Mouse (Mus musculus): Measurements from ENCODE around the gene Dnah8. TPM values are rescaled to one million over a fixed set of nuclear protein-coding genes. Genes with fewer than 3 reads are reported as not detected.

Gene Dnah8
- total and polyA plus RNA-seq, 3 experiments = 15.4 to 143 (median 19.5) TPM

- TF ChIP-seq RAD21 (IDR thresholded peaks at IDR 0.05; ENCODE audit: low read depth, low read length) (no peak), UBTF (IDR thresholded peaks at IDR 0.05; ENCODE audit: borderline replicate concordance, insufficient read depth, low read depth, low read length) (no peak), POLR2AphosphoS5 (IDR thresholded peaks at IDR 0.05; ENCODE audit: borderline replicate concordance, low read depth, low read length) (no peak), CHD1 (IDR thresholded peaks at IDR 0.05; ENCODE audit: low read depth, low read length) (no peak)
- Histone ChIP-seq H3K9me3 (replicated peaks; ENCODE audit: insufficient read depth, low read length) (no peaks in the 10 kb centered on the region), H3K36me3 (ENCODE audit: control insufficient read depth in 1 of 2, insufficient read depth in 2 of 2, low read length in 2 of 2) (no peaks in the 10 kb centered on the region; a peak in 1 of 4 replicates), H3K9ac (ENCODE audit: control insufficient read depth, low read depth, low read length, poor library complexity, severe bottlenecking) (no peak overlapping the region), H3K27me3 (ENCODE audit: control insufficient read depth in 1 of 2, insufficient read depth in 2 of 2, low read length in 2 of 2) (no peaks in the 10 kb centered on the region), H3K27ac (ENCODE audit: control insufficient read depth, low read depth, low read length) (no peak overlapping the region), H3K4me1 (ENCODE audit: control insufficient read depth in 1 of 2, insufficient read depth in 2 of 2, low read length in 2 of 2) (no peaks in the 10 kb centered on the region), H3K4me3 (ENCODE audit: control insufficient read depth in 1 of 2, insufficient read depth in 1 of 2, low read depth in 2 of 2, low read length in 2 of 2) (no peak overlapping the region), H3K79me2 (ENCODE audit: control insufficient read depth, insufficient read depth, low read length, poor library complexity) (no peaks in the 10 kb centered on the region)
- no peak for DNase-seq (ENCODE audit: low read depth, low spot score)
Observed at GRCm38 (mm10) chr17:30800261-30800985, 176.3 kb downstream of the Dnah8 start.

- no peaks in the 10 kb centered on the region for H3K27me3 ChIP-seq (ENCODE audit: control insufficient read depth in 1 of 2, insufficient read depth in 2 of 2, low read length in 2 of 2)
- DNase-seq (ENCODE audit: low read depth, low spot score) = peak; percentile 59
- H3K36me3 ChIP-seq (ENCODE audit: control insufficient read depth in 1 of 2, insufficient read depth in 2 of 2, low read length in 2 of 2) = no peaks in the 10 kb centered on the region; a peak in 1 of 4 replicates
- TF ChIP-seq KAT2A (conservative IDR thresholded peaks at IDR 0.05; ENCODE audit: low read depth, low read length) = no peak
- TF ChIP-seq RAD21 (IDR thresholded peaks at IDR 0.05; ENCODE audit: low read depth, low read length) = peak; percentile 7; the same call in 1 of the 2 replicates
- TF ChIP-seq ZC3H11A (IDR thresholded peaks at IDR 0.05; ENCODE audit: low read depth, low read length) = no peak
- TF ChIP-seq NELFE (IDR thresholded peaks at IDR 0.05; ENCODE audit: low read depth, low read length) = no peak
- TF ChIP-seq ZNF384 (IDR thresholded peaks at IDR 0.05; ENCODE audit: low read depth, low read length) = no peak
- no peak for TF ChIP-seq UBTF (IDR thresholded peaks at IDR 0.05; ENCODE audit: borderline replicate concordance, insufficient read depth, low read depth, low read length)
- no peak for TF ChIP-seq POLR2AphosphoS2 (IDR thresholded peaks at IDR 0.05; ENCODE audit: low read length)
- no peak for TF ChIP-seq ZKSCAN1 (IDR thresholded peaks at IDR 0.05; ENCODE audit: low read depth, low read length)
- TF ChIP-seq POLR2AphosphoS5 (IDR thresholded peaks at IDR 0.05; ENCODE audit: borderline replicate concordance, low read depth, low read length) = no peak
- no peak for TF ChIP-seq E2F4 (IDR thresholded peaks at IDR 0.05; ENCODE audit: borderline replicate concordance, low read depth, low read length)
- no peak for TF ChIP-seq SIN3A (IDR thresholded peaks at IDR 0.05; ENCODE audit: low read length)
- no peak for TF ChIP-seq TCF12 (IDR thresholded peaks at IDR 0.05; ENCODE audit: low read depth, low read length)
- TF ChIP-seq BHLHE40 (IDR thresholded peaks at IDR 0.05; ENCODE audit: borderline replicate concordance, low read depth, low read length) = no peak
- TF ChIP-seq EP300 (IDR thresholded peaks at IDR 0.05; ENCODE audit: low read depth in 1 of 2, low read length in 2 of 2) = no peak
- TF ChIP-seq CTCF (IDR thresholded peaks at IDR 0.05 in 2 of 3, conservative IDR thresholded peaks at IDR 0.05 in 1 of 3; ENCODE audit: control insufficient read depth in 1 of 3, insufficient read depth in 1 of 3, low read depth in 2 of 3, low read length in 3 of 3, poor library complexity in 1 of 3, severe bottlenecking in 1 of 3) = peak; percentile 53 to 72 (median 60)
- no peak overlapping the region for H3K9ac ChIP-seq (ENCODE audit: control insufficient read depth, low read depth, low read length, poor library complexity, severe bottlenecking)
- H3K4me3 ChIP-seq (ENCODE audit: control insufficient read depth in 1 of 2, insufficient read depth in 1 of 2, low read depth in 2 of 2, low read length in 2 of 2) = no peak overlapping the region
- no peaks in the 10 kb centered on the region for H3K9me3 ChIP-seq (replicated peaks; ENCODE audit: insufficient read depth, low read length)
- no peaks in the 10 kb centered on the region for H3K4me1 ChIP-seq (ENCODE audit: control insufficient read depth in 1 of 2, insufficient read depth in 2 of 2, low read length in 2 of 2)
- H3K27ac ChIP-seq (ENCODE audit: control insufficient read depth, low read depth, low read length) = no peak overlapping the region
- no peaks in the 10 kb centered on the region for H3K79me2 ChIP-seq (ENCODE audit: control insufficient read depth, insufficient read depth, low read length, poor library complexity)
Observed at GRCm38 (mm10) chr17:30803668-30804067, 179.5 kb downstream of the Dnah8 start.

All from MEL (cell line).